Mouse (Mus musculus): Measurements from ENCODE around the gene Bcat1.

Gene Bcat1

DNA sequence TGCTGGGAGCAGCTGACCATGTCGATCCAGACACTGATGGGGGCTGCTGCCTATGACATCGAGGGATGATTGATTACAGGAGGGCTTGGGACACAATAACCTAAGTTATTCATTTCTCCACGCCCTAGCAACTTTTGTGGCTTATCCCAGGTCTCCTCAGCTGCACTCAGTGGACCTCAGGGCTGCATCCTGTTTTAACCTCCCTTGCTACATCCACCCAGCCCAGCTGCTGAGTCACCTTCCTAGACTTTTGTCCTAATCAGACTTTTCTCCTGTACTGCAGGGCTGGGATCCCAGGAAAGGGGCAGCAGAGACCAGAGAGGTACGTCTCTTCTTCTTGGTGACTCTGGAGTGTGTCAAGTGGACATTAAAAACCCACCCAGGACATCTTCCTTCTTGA lies 19.9 kb downstream of the Bcat1 start:
- no peak for DNase-seq (ENCODE audit: low spot score)

DNA sequence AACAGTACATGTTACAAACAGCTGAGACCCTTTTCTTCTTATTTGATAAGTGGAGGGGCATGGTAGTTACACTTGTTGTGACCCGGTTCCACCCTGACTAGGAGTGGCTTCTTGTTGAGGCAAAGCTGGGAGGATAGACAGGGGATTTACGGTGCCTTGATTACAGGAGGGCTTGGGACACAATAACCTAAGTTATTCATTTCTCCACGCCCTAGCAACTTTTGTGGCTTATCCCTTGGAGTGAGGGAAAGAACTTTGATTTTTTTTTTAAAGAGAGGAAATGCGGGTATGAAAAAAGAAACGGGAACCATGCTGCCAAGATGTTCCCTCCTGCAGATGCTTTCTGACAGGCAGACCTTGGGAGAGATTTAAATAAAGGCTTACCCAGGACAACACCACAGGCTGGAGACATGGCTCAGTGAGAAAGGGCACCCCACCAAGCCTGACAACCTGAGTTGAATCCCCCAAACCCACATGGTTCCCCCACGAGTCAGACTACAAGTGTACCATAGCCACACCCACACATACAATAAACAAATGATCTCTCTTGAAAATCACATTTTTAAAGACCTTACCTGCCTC lies 20.6 kb downstream of the Bcat1 start:
- no peak for DNase-seq (ENCODE audit: low spot score)

DNA sequence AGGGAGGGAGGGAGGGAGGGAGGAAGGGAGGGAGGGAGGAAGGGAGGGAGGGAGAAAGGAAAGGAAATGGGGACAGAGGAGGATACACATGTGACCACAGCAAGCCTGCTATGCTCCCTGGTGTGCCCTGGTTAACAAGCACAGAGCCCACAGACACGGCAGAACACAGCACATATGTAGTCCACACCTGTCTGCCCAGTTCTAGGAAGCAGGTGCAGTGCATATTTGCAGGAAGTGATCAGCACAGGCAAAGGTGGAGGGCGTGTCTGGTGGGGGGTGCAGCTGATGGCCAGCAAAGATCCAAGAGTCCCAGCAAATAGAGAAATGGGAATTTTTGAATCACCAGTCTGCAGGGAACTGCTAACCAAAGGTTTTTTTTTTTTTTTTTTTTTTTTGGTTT lies 23.3 kb downstream of the Bcat1 start:
- no peak for DNase-seq (ENCODE audit: low spot score)

DNA sequence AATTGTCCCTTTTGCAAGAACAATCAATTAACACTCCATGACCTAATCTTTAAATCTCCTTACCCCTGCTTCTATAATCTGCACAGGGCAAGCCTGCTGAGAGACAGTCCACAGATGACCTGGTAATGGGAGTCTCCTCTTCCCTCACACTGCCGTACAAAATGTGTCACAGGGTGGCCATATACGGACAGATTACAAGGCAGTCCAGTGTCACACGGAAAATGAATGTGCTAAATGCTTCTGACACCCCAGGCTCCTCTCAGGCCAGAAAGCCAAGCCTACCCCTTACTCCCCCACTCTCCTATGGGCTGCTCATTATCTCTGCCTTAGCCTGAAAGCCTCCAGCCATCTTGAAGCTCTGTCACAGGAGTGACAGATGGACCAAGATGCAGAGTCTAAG lies 25.1 kb downstream of the Bcat1 start:
- DNase-seq (ENCODE audit: low spot score) = no peak

DNA sequence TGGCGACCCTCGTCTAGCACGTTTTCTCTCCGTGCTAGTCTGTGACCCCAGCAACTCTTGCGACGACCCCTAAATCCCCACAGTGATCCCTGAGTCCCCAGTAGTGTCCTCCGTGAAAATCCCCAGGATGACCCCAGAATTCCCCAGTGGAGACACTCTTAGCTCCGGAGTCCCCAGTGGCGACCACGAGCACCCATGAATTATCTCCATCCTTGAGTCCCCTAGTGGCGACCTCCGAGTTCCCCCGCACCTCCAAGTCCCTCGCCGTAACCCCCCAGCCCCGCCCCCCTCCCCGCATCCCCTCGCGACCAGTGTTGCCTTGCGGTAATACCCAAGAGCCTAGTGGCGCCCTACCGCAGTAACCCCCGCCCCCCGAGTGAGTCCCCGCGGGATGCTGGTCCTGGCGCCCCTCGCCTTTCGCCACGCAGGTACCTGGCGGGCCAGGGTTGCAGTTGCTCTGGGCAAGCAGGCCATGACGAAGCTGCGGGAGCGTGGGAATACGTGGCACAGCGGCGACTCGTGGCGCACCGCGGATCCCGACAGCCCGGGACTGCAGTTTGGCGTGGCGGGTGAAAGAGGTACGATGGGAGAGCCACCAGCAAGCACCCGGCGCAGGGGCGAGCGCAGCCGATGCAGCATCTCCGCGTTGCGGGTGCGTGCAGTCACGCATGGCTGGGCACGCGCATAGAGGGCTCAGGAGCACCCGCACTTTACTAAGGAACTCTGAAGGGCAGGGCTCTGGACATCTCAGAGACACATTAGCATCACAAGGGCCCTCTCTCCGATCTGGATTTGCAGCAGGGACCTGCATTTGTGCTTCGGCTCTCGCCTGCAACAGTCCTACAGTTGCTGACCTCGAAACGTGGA lies 27.6 kb downstream of the Bcat1 start:
- DNase-seq (ENCODE audit: low spot score) = no peak

DNA sequence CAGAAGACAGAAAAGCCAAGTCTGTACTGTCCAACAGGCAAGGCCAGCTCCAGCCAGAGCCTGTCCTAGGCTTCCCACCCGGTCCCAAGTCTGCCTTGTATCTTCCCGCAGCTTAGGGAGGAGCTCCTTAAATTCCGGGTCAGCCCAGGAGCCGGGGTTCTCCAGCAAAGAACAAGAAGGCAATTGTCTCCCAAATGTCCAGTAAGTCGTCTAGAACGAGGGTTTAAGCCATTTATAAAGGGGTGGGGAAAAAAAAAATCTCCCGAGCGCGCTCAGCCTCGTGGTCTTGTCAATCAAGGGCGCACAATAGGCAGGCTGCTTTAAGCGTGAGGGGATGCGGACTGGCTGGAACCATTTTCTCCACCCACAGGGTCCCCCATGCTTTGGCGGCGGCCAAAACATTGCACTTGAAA lies 28.5 kb downstream of the Bcat1 start:
- no peak for DNase-seq (ENCODE audit: low spot score)

DNA sequence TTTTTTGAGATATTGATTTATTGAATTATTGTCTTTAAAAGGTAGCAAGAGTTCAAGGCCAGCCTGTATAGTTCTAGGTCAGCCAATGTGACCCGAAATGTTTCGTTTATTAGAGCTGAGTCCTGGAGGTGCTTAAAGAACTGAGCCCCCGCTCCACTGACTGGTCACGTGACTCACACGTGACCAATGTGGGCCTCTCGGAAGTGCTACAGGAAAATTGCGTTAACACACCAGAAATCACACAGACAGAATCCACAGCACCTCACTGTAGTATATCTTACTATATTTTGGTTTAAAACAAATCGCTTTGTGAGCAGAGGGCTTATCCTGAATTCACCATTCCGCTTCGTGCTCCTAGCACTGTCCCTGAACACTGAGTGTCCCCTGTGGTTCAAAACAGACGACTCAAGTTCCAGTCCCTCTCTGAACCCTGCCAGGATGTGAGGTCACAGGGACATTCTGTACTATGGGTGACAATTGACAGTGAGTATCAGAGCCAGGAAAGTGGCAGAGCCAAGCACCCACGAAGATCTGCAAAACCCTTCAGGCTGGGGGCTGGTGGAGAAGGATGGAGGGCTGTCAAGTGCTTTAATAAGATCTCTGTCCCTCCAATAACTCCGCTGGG lies 29.6 kb downstream of the Bcat1 start:
- DNase-seq (ENCODE audit: low spot score) = no peak

DNA sequence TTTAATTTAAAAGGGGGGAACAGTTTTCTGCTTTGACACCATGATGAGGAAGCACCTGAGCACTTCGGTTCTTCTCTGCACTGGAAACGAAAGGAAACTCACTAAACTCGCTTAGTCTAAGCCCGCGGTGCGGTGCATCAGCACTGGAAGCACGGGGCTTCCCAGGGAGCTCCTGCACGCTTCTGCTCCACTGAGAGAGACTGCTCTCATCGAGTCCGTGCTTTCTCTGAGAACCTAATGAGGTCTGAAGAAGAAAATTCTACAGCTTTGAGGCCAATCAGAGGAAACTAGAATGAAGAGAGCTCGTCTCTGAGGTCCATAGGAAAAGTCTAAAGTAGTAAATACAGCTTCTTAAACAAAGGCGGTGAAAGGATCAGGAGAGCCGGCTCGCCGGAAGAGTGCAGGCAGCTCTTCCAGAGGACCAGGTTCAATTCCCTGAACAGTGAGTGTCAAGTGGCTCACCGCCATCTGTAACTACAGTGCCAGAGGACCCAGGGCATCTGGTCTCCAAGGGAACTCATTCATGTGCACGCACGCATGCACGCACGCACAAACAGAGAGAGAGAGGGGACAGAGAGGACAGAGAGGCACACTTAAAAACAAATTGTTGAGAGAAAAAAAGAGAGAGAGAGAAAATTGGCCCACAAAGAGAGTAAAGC lies 30.9 kb downstream of the Bcat1 start:
- no peak for DNase-seq (ENCODE audit: low spot score)

DNA sequence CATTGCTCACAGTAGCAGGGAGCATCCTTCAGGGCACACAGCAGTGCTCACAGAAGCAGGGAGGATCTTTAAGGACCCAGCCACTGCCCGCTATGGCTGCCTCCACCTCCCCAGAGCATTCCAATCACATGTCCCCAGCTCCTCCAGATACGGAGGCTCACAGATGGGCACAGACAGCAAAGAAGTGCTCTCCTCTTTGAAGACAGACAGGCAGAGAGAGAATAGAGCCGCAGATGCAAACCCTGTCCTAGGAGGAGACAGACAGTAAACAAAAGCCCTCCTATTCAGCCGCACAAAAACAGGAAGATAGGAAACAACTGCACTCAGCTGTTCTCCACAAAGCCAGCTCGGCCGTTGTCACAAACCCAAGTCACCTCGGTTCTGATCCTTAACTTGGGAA lies 35.3 kb downstream of the Bcat1 start:
- DNase-seq (ENCODE audit: low spot score) = no peak

DNA sequence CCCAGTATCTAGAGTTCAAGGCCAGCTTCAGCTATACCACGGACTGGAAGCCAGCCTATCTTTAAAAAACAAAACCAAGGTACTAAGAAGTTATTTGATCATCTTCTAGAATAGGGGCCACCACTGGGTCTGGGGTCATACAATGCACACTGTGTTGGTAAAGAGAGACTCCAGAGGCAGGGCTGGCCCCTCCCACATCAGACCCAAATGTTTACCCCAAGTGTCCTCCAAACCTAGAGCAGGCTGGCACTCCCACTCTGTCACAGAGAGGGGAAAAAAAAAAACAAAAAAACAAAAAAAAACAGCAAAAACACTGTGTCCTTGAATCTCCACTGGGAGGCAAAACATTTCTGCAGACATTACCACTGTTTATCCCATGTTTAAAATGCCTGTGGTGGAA lies 38.4 kb downstream of the Bcat1 start:
- no peak for DNase-seq (ENCODE audit: low spot score)

DNA sequence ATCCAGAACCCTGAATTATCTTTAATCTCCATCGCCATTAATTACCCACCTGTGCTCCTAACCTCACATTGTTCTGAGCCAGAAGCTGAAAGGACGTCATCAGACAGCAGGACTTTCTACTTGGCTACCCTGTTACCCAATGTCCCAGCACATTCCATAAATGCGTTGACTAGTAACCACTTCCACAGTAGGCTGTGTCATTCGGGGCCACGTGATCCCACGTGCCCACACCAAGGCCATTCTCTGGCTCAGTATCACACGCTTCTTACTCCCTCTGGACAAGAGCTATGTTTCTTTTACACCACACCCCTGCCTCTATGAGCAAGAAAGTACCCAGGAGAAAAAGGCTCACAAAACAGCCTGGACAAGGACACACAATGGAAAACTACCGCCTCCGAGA lies 40.6 kb downstream of the Bcat1 start:
- DNase-seq (ENCODE audit: low spot score) = no peak

DNA sequence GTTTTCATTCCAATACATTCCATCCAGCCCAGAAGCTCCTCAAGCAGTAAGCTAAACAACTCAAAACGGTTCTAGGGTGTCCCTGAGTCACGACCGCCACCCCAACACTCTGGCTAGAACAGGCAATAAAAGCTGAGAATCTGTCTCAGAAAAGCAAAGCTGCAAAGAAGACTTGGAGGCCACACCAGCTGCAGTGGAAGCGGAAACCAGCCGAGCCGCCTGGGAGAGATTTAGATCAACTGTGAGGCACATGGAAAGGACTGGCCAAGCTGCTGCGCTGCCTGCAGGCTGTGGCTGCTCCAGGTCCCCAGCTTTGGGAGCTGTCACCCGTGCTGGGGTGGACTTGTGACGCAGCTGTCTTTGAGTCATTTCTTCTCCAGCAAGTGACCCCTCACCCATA lies 45.4 kb downstream of the Bcat1 start:
- no peak for DNase-seq (ENCODE audit: low spot score)

DNA sequence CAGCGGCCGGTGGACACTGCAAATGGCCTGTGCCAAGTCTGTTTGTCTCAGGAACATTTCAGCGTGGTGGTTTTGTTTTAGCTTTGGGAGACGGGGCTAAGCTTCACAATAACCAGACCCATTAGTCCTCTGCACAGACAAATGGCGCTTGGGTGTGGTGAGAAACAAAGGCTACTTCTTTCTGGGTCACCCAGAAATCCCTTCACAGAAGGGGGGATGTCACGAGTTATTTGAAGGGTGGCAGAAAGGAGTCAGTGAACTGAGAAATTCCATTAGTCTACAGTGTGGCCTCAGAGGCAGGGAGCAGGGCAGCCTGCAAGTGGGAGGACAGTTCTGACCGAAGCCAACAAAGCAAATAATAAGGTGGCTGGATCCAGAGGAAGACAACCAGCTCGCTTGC lies 52.0 kb downstream of the Bcat1 start:
- DNase-seq (ENCODE audit: low spot score) = no peak

DNA sequence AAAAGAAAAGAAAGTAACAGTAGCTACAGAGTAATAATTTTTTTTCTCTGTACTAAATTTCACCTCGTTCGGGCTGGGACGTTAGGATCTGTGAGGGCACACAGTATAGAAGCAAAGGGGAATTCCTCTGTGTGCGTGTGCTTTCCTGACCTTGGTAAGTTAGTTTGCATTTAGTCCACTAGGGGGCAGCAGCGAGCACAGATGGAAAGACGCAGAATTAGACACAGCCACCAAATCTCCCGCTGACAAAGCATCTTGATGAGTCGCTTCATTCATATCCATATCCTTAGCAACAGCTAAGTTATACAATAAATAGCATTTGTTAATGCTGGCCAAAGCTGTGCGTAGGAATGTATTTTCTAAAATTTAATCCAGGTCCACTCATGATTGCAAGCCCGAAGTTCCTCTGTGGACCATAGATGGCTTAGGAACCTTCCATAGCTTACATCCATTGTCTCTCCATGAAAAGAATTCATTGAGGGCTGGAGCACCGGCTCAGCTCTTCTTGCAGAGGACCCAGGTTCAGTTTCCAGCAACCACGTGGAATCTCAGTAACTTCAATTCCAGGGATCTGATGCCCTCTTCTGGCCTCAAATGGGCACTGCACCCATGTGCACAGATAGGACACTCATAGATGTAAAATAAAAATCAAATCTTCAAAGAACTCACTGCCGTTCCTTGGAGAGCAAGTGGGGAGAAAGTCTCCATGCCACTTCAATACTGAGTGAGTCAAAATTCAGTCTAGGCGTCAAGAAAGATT lies 52.8 kb downstream of the Bcat1 start:
- DNase-seq (ENCODE audit: low spot score) = no peak

DNA sequence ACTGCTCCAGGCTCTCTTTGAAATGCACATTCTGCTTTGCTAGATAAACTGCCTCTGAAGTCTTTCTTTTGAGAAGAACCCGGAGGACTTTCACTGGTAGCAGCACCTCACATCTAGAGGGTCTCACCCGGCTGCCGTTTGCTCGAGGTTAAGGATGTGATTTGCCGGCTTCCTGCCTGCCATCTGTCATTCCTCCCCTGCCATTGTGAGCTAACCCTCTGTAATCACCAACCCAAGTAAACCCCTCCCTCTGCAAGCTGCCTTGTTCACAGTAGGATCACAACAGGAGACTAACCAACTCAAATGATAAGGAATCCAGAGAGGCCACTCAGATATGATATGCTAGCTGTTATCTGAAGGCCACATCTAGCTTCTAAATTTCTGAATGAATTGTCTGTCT lies 53.6 kb downstream of the Bcat1 start:
- DNase-seq (ENCODE audit: low spot score) = no peak

DNA sequence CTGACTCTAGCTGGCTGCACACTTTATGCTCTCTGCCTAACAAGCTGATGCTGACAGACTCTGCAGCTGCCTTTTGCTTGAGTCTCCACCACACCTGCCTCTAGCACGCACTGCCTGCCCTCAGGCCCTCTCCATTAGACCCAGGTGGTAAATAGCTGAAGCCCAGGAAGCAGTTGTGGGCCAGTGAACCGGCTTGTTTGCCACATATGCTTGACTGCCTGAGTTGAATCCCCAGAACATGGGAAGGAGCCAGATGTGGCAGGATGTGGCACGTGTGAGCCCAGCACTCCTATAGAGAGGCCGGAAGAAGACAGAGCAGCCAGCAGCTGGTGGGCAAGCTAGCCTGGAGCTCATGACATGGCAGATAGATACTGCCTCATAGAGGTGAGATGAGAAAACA lies 55.4 kb downstream of the Bcat1 start:
- no peak for DNase-seq (ENCODE audit: low spot score)

DNA sequence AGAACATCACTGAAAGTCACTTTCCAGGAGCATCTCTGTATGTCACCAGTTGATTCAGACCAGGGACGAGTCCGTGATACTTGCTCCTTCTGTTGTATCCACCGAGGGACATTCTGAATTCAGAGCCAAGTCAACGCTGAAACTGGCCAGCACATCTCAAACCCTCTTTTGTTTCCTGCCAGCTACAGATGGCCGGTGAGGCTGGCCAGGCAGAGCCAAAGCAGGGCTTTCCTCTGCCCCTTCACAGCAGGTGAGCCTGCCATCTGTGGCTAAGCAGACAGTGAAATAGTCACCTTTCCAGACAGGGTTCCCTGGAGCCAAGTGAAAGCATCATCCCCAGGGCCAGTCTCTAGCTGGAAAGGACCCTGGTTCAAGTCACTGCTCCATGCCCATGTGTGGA lies 57.7 kb downstream of the Bcat1 start:
- no peak for DNase-seq (ENCODE audit: low spot score)

DNA sequence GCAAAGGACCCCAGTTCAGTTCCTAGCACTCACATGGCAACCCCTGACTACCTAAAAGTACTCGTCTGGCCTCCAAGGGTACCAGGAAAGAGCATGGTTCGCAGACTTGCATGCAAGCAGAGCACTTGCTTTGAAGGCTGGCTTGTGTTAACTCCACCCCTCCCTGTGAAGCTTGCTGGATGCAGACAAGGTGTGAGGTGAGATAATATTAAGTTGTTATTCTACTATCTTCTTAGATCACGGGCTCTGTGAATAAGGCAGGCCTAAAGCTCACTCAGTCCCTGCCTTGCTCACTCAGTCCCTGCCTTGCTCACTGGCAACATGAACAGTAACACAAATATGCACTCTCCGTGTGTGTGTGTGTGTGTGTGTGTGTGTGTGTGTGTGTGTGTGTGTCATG lies 58.5 kb downstream of the Bcat1 start:
- DNase-seq (ENCODE audit: low spot score) = no peak

DNA sequence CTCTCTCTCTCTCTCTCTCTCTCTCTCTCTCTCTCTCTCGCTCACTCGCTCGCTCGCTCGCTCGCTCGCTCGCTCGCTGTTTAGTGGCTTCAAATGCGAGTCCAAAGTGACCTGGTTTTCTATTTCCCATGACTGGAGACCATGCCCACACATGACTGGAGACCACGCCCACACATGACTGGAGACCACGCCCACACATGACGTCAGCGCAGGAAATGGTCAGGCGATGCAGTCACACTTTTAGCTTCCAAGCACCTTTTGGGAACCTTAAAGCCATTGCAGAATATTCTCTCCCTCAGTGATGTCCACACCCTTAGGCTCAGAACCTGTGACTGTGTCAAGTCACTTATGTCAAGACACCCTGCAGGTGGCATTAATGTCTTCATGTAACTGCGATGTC lies 59.3 kb downstream of the Bcat1 start:
- no peak for DNase-seq (ENCODE audit: low spot score)

DNA sequence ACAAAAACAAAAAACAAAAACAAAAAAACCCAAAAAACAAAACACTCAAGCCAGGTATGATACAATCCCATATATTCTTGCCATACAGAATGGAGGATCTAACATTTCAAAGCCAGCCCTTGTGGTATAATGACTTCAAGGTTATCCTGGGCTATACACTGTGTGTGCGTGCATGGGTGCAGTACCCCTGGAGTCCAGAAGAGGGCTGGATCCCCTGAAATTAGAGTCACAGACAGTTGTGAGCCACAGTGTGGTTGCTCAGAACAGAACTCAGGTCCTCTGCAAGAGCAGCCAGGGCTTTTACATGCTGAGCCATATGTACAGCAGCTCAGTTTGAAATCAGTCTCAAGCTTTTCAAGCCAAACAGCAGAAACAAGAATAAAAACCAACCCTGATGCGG lies 61.0 kb downstream of the Bcat1 start:
- no peak for DNase-seq (ENCODE audit: low spot score)

DNA sequence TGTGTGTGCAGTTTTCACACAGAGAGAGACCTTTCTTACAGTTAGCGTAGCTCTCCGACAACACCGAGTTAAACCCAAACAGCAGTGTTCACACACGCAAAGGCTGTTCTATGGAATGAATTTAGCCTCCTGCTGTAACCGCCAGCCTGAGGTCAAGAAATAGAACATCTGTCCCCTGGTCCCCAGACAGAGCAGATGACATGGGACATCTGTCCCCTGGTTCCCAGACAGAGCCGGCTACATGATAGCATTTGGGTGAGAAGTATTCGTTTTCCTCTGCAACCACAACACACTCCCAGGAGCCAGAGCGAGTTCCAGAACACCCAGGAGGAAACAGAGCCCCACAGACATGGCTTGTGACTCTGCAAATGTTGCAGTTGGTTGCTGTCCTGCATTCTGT lies 63.3 kb downstream of the Bcat1 start:
- no peak for DNase-seq (ENCODE audit: low spot score)

DNA sequence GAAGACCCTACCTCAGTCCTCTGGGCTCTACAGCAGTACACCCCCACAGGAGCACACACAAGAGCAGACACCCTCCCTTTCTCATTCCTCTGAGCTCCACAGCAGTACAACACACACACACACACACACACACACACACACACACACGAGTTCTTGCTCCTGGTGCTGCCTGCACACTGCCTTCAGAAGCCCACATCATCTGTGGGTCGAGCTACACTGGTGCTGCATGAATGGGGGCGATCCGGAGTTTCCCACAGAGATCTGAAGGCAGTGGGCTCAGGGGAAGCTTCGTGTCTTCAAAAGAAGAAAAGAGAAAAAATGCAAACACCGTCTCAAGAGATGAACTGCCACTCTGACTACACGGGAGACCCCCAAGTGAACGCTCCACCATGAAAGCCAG lies 64.8 kb downstream of the Bcat1 start:
- no peak for DNase-seq (ENCODE audit: low spot score)
